Mouse (Mus musculus) midbrain, embryonic 14.5 days (tissue): ENCODE measurements at regions not wholly inside any gene's neighbourhood (a gene's known extent, or its start where the extent isn't known, plus 50 kb on each side); places are given as distances from the start of the nearest gene placed in this dataset.

ENCODE experiments used
- ATAC-seq: fragments of 200-750 bp; cut with Nextera tagmentation; 2 replicates; pipeline ENCODE4 v1.8.0; 2017; ENCODE audit warnings: moderate number of reproducible peaks, moderate library complexity; ENCODE audit not compliant: low FRiP score, low TSS enrichment
- DNase-seq: peaks from one replicate; pipeline ENCODE4 v3.0.0-alpha.2; 2015
- H3K27ac ChIP-seq: fragments of 300-500 bp; sonication (generic); replicated peaks from 2 replicates; pipeline ENCODE4 v1.5.1; 2014; ENCODE audit warnings: mild to moderate bottlenecking, low read depth, low read length, moderate library complexity
- H3K27me3 ChIP-seq: fragments of 300-500 bp; sonication (generic); 2 replicates; pipeline ENCODE4 v1.6.1; 2014; ENCODE audit warnings: low read length, control low read depth, mixed read lengths; ENCODE audit not compliant: control insufficient read depth, insufficient read depth
- H3K36me3 ChIP-seq: fragments of 300-500 bp; sonication (generic); 2 replicates; pipeline ENCODE4 v1.6.1; 2014; ENCODE audit warnings: low read length, control low read depth; ENCODE audit not compliant: control insufficient read depth, insufficient read depth
- H3K4me1 ChIP-seq: fragments of 300-500 bp; sonication (generic); 2 replicates; pipeline ENCODE4 v1.6.1; 2014; ENCODE audit warnings: mild to moderate bottlenecking, antibody characterized with exemption, low read length, control low read depth; ENCODE audit not compliant: control insufficient read depth, insufficient read depth
- H3K4me2 ChIP-seq: fragments of 300-500 bp; sonication (generic); 2 replicates; pipeline ENCODE4 v1.6.1; 2014; ENCODE audit warnings: mild to moderate bottlenecking, low read length, moderate library complexity
- H3K4me3 ChIP-seq: fragments of 300-500 bp; sonication (generic); replicated peaks from 2 replicates; pipeline ENCODE4 v1.5.1; 2014; ENCODE audit warnings: low read depth, low read length
- H3K9ac ChIP-seq: fragments of 300-500 bp; sonication (generic); replicated peaks from 2 replicates; pipeline ENCODE4 v1.6.1; 2014; ENCODE audit warnings: mild to moderate bottlenecking, low read length, moderate library complexity
- H3K9me3 ChIP-seq: fragments of 300-500 bp; sonication (generic); 2 replicates; pipeline ENCODE4 v1.6.1; 2016; ENCODE audit warnings: low read length, control low read depth, mixed read lengths; ENCODE audit not compliant: control insufficient read depth
- WGBS: fragments of 180-500 bp; shearing (Covaris S2); extraction: QIAGEN DNeasy Blood & Tissue Kit; methylation state at CpG from one replicate; pipeline ENCODE4 v1.1.7; 2014; 5-methylcytosine and 5-hydroxymethylcytosine counted together

DNA sequence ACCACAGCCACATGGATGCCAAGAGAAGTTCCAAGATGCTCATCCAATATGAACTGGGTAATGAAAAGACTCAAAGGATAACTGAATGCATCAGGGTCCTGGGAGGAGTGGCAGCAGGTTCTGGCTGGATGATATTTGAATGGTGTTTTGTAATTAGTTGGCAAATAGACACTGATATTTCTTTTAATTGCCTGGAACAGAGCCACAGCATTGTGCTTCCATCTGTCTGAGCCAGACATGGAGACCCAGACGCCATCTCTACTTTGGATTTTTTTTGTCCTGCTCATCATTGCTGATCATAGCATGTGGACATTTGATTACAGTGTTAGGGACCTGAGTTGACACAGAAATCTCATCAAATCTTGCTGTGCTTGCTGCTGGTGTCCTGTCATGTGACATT, 111.4 kb upstream of the Astn2 start:
- Histone ChIP-seq H3K4me3 (no peak overlapping the region), H3K9me3 (no peaks in the 10 kb centered on the region), H3K4me1 (no peaks in the 10 kb centered on the region), H3K36me3 (no peaks in the 10 kb centered on the region), H3K27me3 (no peaks in the 10 kb centered on the region), H3K9ac (no peak overlapping the region), H3K4me2 (no peak overlapping the region), H3K27ac (no peak overlapping the region; the same call in 1 of the 2 replicates)
- DNase-seq (peak; percentile 25), ATAC-seq (no peak)
- 78% methylated on average over 1 of the region's 1 CpGs for WGBS

DNA sequence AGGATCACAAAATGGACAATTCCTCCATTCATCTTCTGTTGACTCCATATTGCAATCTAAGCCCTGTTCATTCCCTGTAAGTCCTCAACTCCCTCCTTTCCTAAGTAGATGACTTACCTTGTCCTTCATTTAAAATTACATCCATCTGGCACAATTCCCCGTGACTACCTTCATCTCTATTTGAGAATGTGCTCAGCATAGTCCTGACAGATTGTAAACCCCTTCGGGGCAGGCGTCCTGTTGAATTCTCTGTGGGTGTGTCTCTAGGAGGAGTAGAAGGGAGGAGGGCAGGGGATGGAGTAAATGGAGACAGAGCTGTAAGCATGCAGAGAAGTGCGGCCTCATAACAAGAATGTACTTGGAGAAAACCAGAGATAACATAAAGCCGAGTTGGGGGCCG, 79.1 kb upstream of the Astn2 start:
- Histone ChIP-seq H3K9ac (no peak overlapping the region), H3K4me1 (no peaks in the 10 kb centered on the region), H3K4me3 (no peak overlapping the region), H3K36me3 (no peaks in the 10 kb centered on the region), H3K27ac (no peak overlapping the region), H3K9me3 (no peaks in the 10 kb centered on the region), H3K27me3 (no peaks in the 10 kb centered on the region), H3K4me2 (no peak overlapping the region)
- WGBS: 80% methylated on average over 6 of the region's 6 CpGs
- no peak for ATAC-seq
- no peak for DNase-seq

DNA sequence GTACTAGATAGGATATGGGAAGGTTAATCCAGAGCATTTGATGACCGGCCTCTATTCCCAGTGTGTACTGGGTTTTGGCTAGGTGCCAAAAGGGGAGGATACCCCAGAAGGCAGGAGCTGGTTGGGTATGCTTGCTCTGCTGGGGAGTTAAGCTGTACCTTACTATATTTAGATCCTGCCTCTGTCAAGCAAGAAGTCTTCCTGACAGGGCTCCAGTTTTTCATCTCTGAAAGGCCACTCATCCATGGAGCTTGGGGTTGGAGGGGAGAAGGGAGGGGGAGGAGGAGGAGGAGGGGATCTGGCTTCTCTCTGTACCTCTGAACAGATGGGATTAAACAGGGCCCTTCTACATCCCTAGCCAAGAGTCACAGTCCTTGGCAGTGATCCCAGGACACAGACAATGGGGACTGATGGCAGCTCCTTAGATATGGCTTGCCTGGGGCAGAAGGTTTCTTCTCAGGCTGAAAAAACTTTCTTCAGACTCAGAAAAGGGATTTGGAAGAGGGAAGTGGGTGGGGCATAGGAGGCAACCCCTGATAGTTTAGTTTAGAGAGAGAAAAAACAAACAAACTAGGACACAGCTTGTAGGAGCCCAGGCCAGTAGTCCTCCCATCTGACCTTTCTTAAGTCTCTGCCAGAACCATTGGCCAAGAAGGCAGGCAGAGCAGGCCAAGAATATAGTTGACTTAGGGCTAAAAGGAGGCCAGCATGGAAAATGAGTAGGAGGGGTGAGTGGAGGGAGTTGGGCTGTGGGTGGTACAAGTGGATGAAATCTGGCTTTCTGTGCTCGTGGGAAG, 78.3 kb upstream of the Astn2 start:
- H3K4me2 ChIP-seq: no peak overlapping the region
- H3K9me3 ChIP-seq: no peaks in the 10 kb centered on the region
- no peak overlapping the region for H3K4me3 ChIP-seq
- no peaks in the 10 kb centered on the region for H3K27me3 ChIP-seq
- no peaks in the 10 kb centered on the region for H3K4me1 ChIP-seq
- H3K36me3 ChIP-seq: no peaks in the 10 kb centered on the region
- ATAC-seq (peak; percentile 89), DNase-seq (peak; percentile 77)
- WGBS: 43% methylated on average over 2 of the region's 2 CpGs
- H3K27ac ChIP-seq: no peak overlapping the region
- H3K9ac ChIP-seq: no peak overlapping the region

GRCm38 (mm10) chr4:66478601-66479217, 74.3 kb upstream of the Astn2 start:
- H3K27ac ChIP-seq: no peak overlapping the region
- no peaks in the 10 kb centered on the region for H3K9me3 ChIP-seq
- no peak overlapping the region for H3K9ac ChIP-seq
- no peaks in the 10 kb centered on the region for H3K36me3 ChIP-seq
- ATAC-seq (no peak), DNase-seq (no peak)
- WGBS: 88% methylated on average over 8 of the region's 8 CpGs
- H3K4me1 ChIP-seq: no peaks in the 10 kb centered on the region
- no peak overlapping the region for H3K4me2 ChIP-seq
- H3K4me3 ChIP-seq: no peak overlapping the region
- H3K27me3 ChIP-seq: no peaks in the 10 kb centered on the region
